Mouse (Mus musculus) liver, adult (tissue): Measurements from ENCODE around the gene Gfap.

Experiments used
- GATA4 ChIP-seq: IDR thresholded peaks from 2 replicates; pipeline ENCODE4 v1.6.1; 2014; ENCODE audit warnings: mild to moderate bottlenecking, low read length; ENCODE audit not compliant: insufficient replicate concordance

Gfap gene

GRCm38 (mm10) chr11:102879558-102879957, 21.2 kb downstream of the Gfap start:
- no peak for TF ChIP-seq GATA4

DNA sequence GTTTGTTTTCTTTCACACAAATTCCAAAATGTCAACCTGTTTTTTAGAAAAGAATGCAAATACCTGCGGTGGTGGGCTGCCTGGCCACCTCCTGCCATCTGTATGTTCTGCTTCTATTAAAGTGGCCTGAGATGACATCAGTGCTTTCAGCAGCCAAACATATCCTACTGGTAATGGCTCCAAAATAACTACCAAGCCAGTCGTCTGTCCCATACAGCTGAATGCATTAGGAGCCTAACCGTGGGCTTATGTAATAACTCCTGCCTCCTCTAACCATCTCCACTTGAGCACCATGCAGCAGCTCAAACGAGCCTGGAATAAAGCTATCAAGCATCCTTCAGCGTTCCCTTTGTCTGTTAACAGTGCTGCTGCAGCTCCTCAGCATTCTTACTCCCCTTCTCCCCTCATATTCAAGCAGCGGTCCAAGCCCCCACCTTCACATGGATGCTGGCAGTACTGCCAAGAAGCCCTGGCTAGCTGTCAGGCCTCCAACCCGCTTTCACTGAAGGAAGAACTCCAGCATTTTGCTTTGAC, 25.8 kb downstream of the Gfap start:
- TF ChIP-seq GATA4, result no peak

DNA sequence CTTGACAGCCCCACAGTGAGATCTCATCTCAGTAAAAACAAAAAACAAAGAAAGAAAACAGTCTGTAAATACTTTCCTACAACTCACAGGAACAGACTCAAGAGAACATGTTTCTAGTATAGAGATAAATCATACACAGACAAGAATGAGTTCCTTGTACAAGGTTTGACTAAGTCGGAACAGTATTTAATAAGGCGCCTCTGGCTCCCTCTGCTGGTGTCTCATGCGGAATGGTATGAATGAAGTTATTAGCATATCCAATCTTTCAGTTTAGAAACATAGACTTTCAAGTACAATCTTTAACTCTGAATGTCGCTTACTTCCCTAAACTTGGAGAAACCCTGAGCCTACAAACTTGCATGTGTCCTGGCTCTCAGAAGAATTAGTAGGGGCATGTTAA, 36.4 kb downstream of the Gfap start:
- TF ChIP-seq GATA4, result no peak

- no peak for TF ChIP-seq GATA4
These were observed 40.8 kb downstream of the Gfap start for GRCm38 (mm10) chr11:102859933-102860332.

DNA sequence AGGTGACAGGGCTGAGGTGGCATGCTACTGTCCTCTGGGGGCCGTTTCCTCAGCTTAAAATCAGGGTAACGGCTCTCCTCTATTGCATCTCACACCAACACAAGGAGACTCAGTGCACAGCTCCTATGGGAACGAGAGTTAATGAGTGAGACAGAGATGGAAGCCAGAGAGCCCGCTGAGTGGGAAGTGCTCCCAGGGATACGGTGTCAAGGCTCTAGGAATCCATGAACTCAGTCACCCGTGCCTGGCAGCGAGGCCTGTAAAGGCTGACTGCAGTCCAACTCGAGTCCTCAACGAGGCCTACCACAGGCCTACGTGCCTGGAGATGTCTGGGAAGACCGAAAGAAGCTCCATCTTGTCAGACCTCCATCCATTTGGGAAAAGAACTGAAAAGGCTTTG, 41.8 kb downstream of the Gfap start:
- TF ChIP-seq GATA4, result no peak

DNA sequence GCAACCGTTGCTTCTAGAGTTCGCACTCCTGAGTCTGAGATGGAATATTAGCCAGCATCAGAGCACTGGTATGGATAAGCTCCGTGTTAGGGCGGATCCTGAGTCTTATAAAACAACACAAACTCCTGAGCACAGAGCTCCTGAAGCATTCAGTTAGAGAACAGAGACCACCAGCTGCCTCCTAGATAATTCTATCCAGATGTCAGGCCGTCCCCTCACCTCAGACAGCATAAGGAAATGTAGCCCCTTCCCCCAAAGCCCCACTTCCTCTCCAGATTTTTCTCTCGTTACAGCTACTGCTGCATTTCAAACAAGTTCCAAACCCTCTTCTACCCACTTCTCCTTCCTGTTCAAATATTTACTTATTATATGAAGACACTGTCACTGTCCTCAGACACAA, 44.8 kb downstream of the Gfap start:
- no peak for TF ChIP-seq GATA4

DNA sequence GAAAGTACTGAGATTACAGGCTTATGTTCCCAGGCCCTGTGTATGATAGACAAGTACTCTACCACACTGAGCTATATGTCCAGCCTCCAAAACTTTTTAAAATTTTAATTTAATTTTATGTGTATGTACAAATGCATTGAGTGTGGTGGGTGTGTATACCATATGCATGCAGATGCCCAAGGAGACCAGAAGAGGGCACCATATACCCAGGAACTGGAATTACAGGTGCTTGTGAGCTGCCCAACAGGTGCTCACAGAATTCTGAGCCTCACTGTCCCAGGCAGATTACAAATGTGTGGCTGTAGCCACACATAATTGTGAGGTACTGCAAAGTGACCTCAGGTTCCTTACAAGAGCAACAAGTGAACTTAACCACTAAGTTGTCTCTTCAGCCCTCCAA, 47.0 kb downstream of the Gfap start:
- no peak for TF ChIP-seq GATA4

GRCm38 (mm10) chr11:102851883-102852282, 48.8 kb downstream of the Gfap start:
- no peak for TF ChIP-seq GATA4

DNA sequence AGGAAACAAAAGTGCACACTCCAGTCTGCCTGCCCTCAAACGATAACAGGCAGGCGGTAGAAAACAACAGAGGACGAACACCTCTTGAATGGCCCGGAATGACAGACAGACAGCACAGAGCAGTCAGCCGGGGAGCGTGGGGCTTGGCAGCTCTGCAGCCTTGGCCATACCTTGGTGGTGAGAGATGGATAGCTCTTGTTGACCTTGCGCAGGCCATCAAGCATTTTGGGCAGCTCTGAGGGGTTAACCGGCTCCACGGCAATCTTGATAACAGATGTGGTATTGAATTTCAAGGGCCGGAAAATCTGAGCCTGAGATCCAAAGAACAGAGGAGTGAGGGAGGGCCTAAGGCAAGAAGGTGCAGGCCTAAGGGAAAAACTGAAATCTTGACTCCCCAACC, 54.8 kb downstream of the Gfap start:
- TF ChIP-seq GATA4, result no peak

- TF ChIP-seq GATA4, result no peak
These were observed 62.0 kb downstream of the Gfap start for GRCm38 (mm10) chr11:102838616-102839150.

DNA sequence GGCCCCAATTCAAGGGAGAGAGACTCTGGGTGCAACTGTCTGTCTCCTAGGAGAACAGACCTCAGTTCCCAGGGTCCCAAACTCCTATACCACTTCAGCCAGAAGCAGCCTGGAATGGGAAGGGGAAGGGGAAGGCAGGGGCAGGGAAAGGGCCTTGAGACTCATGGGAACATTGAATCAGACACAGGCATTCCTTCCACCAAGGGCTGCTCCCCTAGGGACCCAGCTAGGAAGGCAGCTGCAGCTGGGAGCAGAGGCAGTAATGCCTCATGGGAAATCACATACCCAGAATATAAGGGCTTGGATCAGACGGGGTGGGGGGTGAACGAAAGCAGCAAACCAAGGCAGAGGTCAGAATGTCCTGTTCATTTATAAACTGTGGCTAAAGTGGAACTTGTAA, 62.6 kb downstream of the Gfap start:
- TF ChIP-seq GATA4, result no peak

- no peak for TF ChIP-seq GATA4
These were observed 63.3 kb downstream of the Gfap start for GRCm38 (mm10) chr11:102837385-102837784.
